Mouse (Mus musculus): Measurements from ENCODE around the gene Aco1.

DNA sequence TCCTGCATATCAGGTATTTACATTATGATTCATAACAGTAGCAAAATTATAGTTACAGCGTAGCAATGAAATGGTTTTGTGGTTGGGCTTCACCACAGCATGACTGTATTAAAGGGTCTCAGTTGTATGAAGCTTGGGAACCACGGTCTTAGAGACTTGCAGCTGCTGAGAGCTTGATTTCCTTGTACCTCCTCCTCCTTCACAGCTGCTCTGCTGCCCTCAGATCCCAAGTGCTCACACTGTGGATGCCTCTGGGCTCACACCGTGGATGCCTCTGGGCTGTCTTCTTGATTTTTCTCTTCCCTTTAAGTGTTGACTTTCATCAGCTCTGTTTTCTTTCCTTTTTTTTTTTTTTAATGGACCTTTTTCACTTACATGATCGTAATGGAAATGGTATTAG is 28.6 kb downstream of the Aco1 start:
- TF ChIP-seq CTCF (IDR thresholded peaks at IDR 0.05; ENCODE audit: low read depth, low read length) (no peak), GATA2 (IDR thresholded peaks at IDR 0.05; ENCODE audit: borderline replicate concordance, low read depth, low read length) (no peak)

Data from G1E (cell line).